Mouse (Mus musculus) spleen, adult 2 months (tissue): Measurements from ENCODE around the gene Serinc4.

Source experiments
- CTCF ChIP-seq: fragments of 200-500 bp; IDR thresholded peaks from 2 replicates; pipeline ENCODE4 v1.5.1; 2011; ENCODE audit warnings: mild to moderate bottlenecking, inconsistent platforms; ENCODE audit not compliant: insufficient read depth, insufficient read length, insufficient replicate concordance; ENCODE audit errors: extremely low read depth
- POLR2A ChIP-seq: fragments of 200-500 bp; IDR thresholded peaks from 2 replicates; pipeline ENCODE4 v1.6.1; 2011; ENCODE audit warnings: low read depth, low read length, inconsistent platforms

DNA sequence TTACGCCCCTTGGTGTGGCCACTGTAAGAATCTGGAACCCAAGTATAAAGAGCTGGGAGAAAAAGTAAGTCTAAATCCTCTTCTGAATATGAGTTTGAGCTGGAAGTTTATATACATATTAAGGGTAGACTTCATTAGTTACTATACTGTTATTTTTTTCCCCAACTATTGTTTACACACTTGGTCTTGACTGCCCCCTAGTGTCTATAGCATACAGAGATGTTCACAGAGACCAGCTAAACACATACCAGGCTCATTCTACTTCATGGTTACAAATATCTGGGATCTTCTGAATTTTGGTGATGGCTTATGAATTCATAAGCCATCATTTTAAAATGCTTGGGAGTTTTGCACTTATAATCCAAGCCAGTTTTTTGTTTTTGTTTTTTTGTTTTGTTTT lies 21.7 kb downstream of the Serinc4 start:
- TF ChIP-seq CTCF (no peak), POLR2A (no peak)
